Mouse (Mus musculus) left cerebral cortex, adult 9 months (tissue): ENCODE data around the gene Aig1.
A peak's percentile ranks its signal among the peaks of the same experiment; 100 is the strongest.

ENCODE experiments used
- DNase-seq, 2 experiments: peaks; one replicate each; pipeline ENCODE4 v3.0.0; 2022; ENCODE audit warnings: low spot score in 2 of 2

Aig1 gene

GRCm38 (mm10) chr10:13702688-13703087, 166.1 kb downstream of the Aig1 start:
- DNase-seq: no peak

- no peak for DNase-seq
Measured at GRCm38 (mm10) chr10:13702043-13702442, 166.7 kb downstream of the Aig1 start.

- DNase-seq: no peak
Measured at GRCm38 (mm10) chr10:13696326-13696725, 172.5 kb downstream of the Aig1 start.

- DNase-seq: no peak
Measured at GRCm38 (mm10) chr10:13693276-13693675, 175.5 kb downstream of the Aig1 start.

GRCm38 (mm10) chr10:13690773-13691172, 178.0 kb downstream of the Aig1 start:
- DNase-seq: no peak

- no peak for DNase-seq
Measured at GRCm38 (mm10) chr10:13689841-13690590, 178.8 kb downstream of the Aig1 start.

- no peak for DNase-seq
Measured at GRCm38 (mm10) chr10:13688386-13689120, 180.2 kb downstream of the Aig1 start.

- no peak for DNase-seq
Measured at GRCm38 (mm10) chr10:13687182-13687810, 181.5 kb downstream of the Aig1 start.

- DNase-seq: peak in 1 of 2 experiments; percentile 19
Measured at GRCm38 (mm10) chr10:13686127-13686526, 182.7 kb downstream of the Aig1 start.

GRCm38 (mm10) chr10:13685366-13685765, 183.4 kb downstream of the Aig1 start:
- no peak for DNase-seq

- no peak for DNase-seq
Measured at GRCm38 (mm10) chr10:13684452-13684851, 184.3 kb downstream of the Aig1 start.

- DNase-seq: no peak
Measured at GRCm38 (mm10) chr10:13682565-13682964, 186.2 kb downstream of the Aig1 start.

GRCm38 (mm10) chr10:13677440-13677839, 191.3 kb downstream of the Aig1 start:
- DNase-seq: no peak

GRCm38 (mm10) chr10:13675033-13675379, 193.8 kb downstream of the Aig1 start:
- no peak for DNase-seq

GRCm38 (mm10) chr10:13674304-13675032, 194.3 kb downstream of the Aig1 start:
- peak in 1 of 2 experiments; percentile 28 for DNase-seq

GRCm38 (mm10) chr10:13667166-13667696, 201.5 kb downstream of the Aig1 start:
- DNase-seq: no peak

- DNase-seq: no peak
Measured at GRCm38 (mm10) chr10:13663476-13663875, 205.3 kb downstream of the Aig1 start.

GRCm38 (mm10) chr10:13659778-13660177, 209.0 kb downstream of the Aig1 start:
- no peak for DNase-seq

GRCm38 (mm10) chr10:13653739-13654462, 214.9 kb downstream of the Aig1 start:
- no peak for DNase-seq

GRCm38 (mm10) chr10:13653326-13653725, 215.5 kb downstream of the Aig1 start:
- DNase-seq: peak in 1 of 2 experiments; percentile 2

GRCm38 (mm10) chr10:13652061-13652460, 216.7 kb downstream of the Aig1 start:
- no peak for DNase-seq
